Mouse (Mus musculus) layer of hippocampus, adult 8-10 months (tissue): Measurements from ENCODE around the gene Pnmal2. TPM values are rescaled to one million over a fixed set of nuclear protein-coding genes. Genes with fewer than 3 reads are reported as not detected.

Experiments
- DNase-seq, 2 experiments: peaks; one replicate each; pipeline ENCODE4 v3.0.0; 2022; ENCODE audit warnings: low spot score in 2 of 2
- total RNA-seq, 4 experiments: library from RNA; stranded (reverse); gene quantifications; 2 replicates each; pipeline ENCODE4 v1.2.4; 2022

Gene Pnmal2
- total RNA-seq = 100 to 1,000 TPM; 311 to 360 (median 338) TPM

- peak; percentile 87 to 89 for DNase-seq
Measured at GRCm38 (mm10) chr7:16944061-16944807, at the start of gene Pnmal2. TSS of gene Pnmal2 (plus strand) at chr7:16944682.

DNA sequence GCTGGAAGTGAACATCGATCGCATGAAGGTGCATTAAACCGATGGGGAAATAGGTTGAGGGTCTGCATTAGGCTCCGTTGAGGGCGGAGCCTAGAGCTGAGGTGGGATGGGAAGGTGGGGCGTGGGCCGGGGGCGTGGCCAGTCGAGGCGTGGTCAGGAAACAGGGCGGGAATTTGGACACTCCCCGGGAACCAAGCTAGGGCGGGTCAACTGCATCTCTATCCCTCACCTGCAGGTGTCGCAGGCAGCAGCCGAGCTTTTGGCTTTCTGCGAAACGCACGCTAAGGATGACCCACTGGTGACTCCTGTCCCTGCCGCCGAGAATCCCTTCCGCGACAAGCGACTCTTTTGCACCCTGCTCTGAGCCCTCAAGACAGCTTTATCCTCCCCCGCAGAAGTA lies 49.5 kb upstream of the Pnmal2 start:
- DNase-seq = peak in 1 of 2 experiments; percentile 65

GRCm38 (mm10) chr7:16895511-16895910 lies 49.0 kb upstream of the Pnmal2 start:
- no peak for DNase-seq

DNA sequence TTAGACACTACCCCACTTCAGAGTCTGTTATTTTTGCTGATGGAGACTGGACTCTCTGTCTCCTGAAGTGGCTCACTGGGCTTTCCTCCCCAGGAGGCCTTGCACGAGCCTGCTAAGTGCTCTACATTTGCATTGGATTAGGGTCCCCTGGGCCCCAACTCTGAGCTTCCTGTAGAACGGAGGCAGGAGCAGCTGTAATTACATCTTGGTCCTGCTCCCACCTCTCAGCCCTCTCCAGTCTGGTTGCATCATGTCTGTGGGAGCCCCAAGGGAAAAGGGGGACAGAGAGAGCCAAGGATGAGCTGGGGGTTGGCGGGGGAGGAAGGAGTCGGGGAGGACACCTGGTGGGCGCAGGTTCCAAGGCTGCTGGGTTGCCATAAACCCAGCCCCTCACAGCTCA lies 44.0 kb upstream of the Pnmal2 start:
- no peak for DNase-seq

DNA sequence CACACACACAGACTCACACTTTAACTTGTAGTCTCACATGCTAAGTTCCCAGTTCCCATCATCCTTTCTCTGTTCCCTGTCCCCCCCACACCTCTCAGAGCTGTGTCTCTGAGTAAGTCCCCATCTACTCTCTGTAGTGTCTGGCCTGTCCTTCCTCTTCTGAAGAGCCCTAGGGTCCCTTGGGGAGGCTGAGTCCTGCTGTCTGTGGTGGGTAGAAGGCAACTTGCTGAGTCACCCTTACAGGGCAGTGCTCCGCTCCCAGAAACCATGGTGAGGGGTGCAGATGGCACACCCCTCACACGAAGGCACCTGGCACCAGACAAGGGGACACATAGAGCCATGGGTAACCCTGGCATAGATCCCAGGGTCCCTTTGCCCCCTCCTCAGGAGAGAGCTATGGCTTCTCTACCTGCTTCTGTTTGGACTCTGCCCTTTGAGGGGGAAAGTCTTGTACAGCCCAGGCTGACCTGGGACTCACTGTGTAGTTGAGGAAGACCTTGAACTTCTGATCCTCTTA lies 41.0 kb upstream of the Pnmal2 start:
- no peak for DNase-seq

DNA sequence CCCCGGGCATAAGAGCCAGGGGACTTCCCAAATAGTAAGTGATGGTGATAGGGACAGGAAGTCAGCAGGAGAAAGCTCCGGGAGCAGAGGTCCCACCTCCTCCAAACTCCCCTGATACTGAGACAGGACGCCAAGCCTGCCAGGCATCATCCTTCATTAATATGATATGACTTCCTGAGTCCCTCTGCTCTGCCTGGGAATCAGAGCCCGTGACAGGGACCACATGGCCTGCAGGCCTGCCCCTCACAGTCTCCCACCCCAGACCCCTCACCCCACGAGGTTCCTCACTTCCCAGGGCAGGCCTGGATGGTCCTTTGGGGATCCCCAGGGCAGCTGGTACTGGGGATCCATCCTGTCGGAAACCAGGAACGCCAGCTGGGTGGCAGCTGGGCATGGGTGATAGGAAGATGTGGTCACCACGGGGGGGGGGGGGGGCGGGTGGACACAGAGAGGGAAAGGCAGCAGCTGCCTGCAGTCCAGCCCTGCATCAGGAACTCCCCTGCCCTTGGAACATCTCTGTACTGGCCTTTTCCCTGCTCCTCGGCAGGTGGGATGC lies 40.3 kb upstream of the Pnmal2 start:
- DNase-seq = no peak

GRCm38 (mm10) chr7:16905491-16906021 lies 38.9 kb upstream of the Pnmal2 start:
- DNase-seq = no peak

GRCm38 (mm10) chr7:16906281-16906680 lies 38.2 kb upstream of the Pnmal2 start, which contains the start of gene Ptgir:
TSS of gene Ptgir (plus strand) at chr7:16906490.
- no peak for DNase-seq

- no peak for DNase-seq
Measured at GRCm38 (mm10) chr7:16906889-16907559, 37.5 kb upstream of the Pnmal2 start.

DNA sequence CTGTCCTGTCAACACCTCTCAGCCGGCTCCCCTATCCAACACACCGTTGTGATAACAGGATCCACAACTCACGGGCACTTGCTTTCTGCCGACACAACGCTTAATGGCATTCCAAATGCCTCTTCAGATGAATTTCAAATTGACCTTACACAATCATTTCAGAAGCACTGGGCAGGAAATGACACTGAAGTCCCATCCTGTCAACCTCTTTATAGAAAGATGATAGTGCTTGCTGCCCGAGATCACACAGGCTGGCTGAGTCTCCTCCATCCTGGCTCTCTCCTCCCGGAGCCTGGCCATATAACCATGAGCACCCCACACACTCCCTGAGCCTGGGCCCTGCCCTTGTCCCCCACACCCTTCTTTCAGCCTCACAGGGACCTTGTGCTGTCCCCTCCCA lies 36.6 kb upstream of the Pnmal2 start:
- no peak for DNase-seq

GRCm38 (mm10) chr7:16908367-16908766 lies 36.1 kb upstream of the Pnmal2 start:
- DNase-seq = no peak

DNA sequence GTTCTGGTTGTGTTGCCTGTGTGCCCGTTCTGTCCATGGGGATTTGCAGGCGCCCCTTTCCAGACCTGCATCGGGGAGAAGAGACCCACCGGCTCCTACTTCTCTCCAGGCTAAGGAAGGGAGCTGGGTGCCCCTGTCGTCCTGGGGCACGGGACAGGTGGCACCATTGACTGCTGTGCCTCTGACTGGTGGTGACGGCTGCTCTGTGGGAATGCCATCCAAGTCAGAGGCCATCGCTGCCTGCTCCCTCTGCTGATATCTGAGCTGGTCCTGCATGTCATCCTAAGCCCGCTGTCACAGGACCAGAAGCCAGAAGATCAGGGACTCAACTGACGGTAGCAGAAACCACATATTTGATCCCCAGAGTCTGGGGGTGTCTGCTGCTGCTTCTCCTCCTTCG lies 35.6 kb upstream of the Pnmal2 start:
- DNase-seq = no peak

DNA sequence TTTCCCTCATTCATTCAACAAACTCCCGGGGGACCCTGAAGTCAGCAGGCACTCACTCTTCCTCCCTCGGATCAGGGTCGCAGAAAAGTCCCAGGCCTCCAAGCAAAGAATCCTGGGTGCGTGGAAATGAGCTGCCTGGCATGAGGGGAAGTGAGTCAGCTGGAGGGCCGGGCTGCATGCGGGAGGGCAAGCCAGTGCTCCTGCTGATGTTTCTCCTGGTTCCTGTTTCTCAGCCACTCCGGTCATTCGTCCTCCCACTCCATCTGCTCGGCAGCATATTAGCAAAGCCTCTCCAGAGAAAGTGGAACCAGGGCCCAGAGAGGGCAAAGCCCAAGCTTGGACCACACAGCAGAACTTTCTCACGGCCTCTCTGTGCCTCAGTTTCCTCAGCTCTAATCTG lies 34.6 kb upstream of the Pnmal2 start:
- DNase-seq = no peak

DNA sequence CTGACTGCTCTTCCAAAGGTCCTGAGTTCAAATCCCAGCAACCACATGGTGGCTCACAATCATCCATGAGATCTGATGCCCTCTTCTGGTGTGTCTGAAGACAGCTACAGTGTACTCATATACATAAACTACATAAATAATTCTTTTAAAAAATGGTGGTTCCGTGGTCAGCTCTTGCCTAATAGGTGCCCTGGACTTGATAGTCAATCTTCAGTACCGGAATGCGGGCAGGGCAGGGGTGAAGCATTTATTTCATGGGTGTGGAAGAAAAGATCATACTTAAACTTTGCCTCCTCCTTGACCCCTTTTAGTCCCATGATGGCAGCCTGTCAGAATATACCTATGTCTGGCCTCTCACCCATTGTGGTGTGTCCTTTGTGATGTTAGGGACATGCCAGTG lies 32.6 kb upstream of the Pnmal2 start:
- no peak for DNase-seq

GRCm38 (mm10) chr7:16912360-16912759 lies 32.1 kb upstream of the Pnmal2 start:
- no peak for DNase-seq

GRCm38 (mm10) chr7:16913806-16914452 lies 30.6 kb upstream of the Pnmal2 start:
- peak in 1 of 2 experiments; percentile 76 for DNase-seq

- DNase-seq = no peak
Measured at GRCm38 (mm10) chr7:16914453-16915343, 29.8 kb upstream of the Pnmal2 start.

DNA sequence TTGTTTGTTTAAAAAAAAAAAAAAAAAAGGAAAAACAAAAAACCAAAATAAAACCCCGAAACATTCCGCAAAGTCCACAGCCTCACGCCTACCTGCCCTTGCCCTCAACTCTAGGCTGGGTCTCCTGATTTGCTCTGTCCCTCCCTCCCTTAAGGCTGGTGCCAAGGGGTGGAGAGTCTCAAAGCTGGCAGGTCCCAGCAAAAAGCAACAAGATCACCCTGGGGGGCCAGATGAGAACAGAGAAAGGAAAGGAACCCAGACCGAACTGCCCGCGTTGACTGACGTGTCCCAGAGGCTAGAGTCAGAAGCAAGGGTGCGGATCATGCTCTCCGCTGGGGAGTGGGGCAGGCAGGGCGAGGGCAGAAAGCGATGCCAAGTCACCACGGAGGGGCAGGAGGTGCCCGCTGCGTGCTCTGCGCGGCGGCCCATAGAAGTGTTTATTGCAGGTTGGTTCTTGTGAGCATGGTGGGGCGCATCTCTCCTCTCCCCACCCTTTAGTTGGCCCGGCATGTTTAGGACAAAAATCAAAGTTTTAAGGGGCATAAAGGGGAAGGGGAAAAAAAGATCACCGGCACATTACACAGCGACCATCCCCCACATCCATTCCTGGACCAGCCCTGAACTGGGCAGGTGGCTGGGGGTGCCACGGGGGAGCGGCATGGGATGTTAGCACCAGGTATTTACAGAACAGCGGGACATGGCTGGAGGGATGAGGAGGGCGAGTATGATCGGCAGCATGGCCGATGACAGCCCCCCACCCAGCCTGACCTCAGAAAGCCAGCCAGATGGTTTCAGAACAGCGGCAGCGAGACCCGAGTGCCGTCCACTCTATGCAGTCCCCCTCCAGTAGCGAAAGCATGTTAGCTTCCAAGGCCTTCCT lies 28.8 kb upstream of the Pnmal2 start:
- no peak for DNase-seq
